In genomic region chr4:56685123-56685522, GRCm38 (mm10) we compare ENCODE assay signal across 1 mouse cellular context.
A peak's percentile ranks its signal among the peaks of the same experiment; 100 is the strongest.
TF ChIP-seq lines count a peak whose summit lies in the region.

No protein-coding gene starts in this region.

TF ChIP-seq in CH12.LX, 34 proteins besides CTCF, POLR2A, EP300 and RAD21 (continued from another document):
- TF ChIP-seq BHLHE40 (IDR thresholded peaks at IDR 0.05; ENCODE audit: low read depth, low read length) (peak; percentile 18; the same call in 1 of the 2 replicates), IRF4 (IDR thresholded peaks at IDR 0.05; ENCODE audit: low read depth, low read length) (no peak; the same call in 1 of the 2 replicates), TBP (conservative IDR thresholded peaks at IDR 0.05; ENCODE audit: low read depth, low read length) (no peak), USF1 (IDR thresholded peaks at IDR 0.05; ENCODE audit: low read depth, low read length) (no peak), MAX (IDR thresholded peaks at IDR 0.05; ENCODE audit: low read length) (no peak), CHD2 (IDR thresholded peaks at IDR 0.05; ENCODE audit: low read length) (no peak), CHD1 (IDR thresholded peaks at IDR 0.05; ENCODE audit: low read depth, low read length) (no peak), PAX5 (IDR thresholded peaks at IDR 0.05; ENCODE audit: low read length) (no peak), E2F4 (IDR thresholded peaks at IDR 0.05; ENCODE audit: insufficient replicate concordance, low read depth, low read length) (no peak), ZNF384 (IDR thresholded peaks at IDR 0.05; ENCODE audit: low read depth, low read length) (peak; percentile 47), MEF2A (IDR thresholded peaks at IDR 0.05; ENCODE audit: borderline replicate concordance, low read depth, low read length) (no peak)
